Mouse (Mus musculus) testis, adult 2 months (tissue): ENCODE data around the gene Nacc1.
A peak's percentile ranks its signal among the peaks of the same experiment; 100 is the strongest.

Source experiments
- CTCF ChIP-seq: fragments of 200-500 bp; IDR thresholded peaks from 2 replicates; pipeline ENCODE4 v1.5.1; 2012; ENCODE audit warnings: low read depth, mild to moderate bottlenecking, inconsistent platforms, low read length, moderate library complexity; ENCODE audit not compliant: control insufficient read depth, insufficient read depth, insufficient replicate concordance
- POLR2A ChIP-seq: fragments of 200-500 bp; IDR thresholded peaks from 2 replicates; pipeline ENCODE4 v1.6.1; 2012; ENCODE audit warnings: low read depth, mild to moderate bottlenecking, inconsistent platforms, low read length, moderate library complexity; ENCODE audit not compliant: control insufficient read depth

DNA sequence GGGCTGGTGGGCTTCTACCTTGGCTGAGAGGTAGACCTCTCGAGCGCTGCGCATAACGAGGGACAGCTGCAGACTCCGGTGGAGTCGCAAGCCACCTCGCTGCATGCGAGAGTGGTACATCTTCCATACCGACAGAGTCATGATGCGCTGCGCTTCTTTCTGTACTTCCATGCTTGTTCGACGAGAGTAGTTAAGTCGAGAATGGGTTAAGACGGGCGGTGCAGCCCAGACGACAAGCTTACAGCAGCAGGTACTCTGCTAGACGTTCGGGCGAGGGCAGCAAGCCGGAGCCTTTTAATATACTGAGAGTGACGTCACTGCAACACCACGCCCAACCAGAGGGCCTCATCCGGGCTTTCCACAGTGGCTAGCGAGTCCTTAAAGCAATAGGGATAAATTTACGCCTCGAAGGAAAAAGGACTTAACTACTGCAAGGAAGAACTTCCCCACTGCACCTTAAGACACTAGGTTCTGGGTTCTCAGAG is 25.0 kb downstream of the Nacc1 start, which contains the start of gene Ier2:
- TF ChIP-seq POLR2A (peak; percentile 99), CTCF (no peak)
